Mouse (Mus musculus) hindbrain, embryonic 16.5 days (tissue): ENCODE measurements around the gene Pdzd7. TPM values are rescaled to one million over a fixed set of nuclear protein-coding genes. Genes with fewer than 3 reads are reported as not detected.
A peak's percentile ranks its signal among the peaks of the same experiment; 100 is the strongest.
"Not testable (repeated sequence)": the region's sequence is repeated elsewhere in the genome, so short reads cannot be mapped to it uniquely, and the experiment has no call there.

Experiments
- ATAC-seq: fragments of 200-750 bp; cut with Nextera tagmentation; 2 replicates; pipeline ENCODE4 v1.8.0; 2017; ENCODE audit warnings: moderate TSS enrichment, moderate library complexity
- H3K27ac ChIP-seq: fragments of 300-500 bp; sonication (generic); 2 replicates; pipeline ENCODE4 v1.5.1; 2014; ENCODE audit warnings: low read depth, mild to moderate bottlenecking, control low read depth, low read length, moderate library complexity
- H3K27me3 ChIP-seq: fragments of 300-500 bp; sonication (generic); replicated peaks from 2 replicates; pipeline ENCODE4 v1.6.1; 2014; ENCODE audit warnings: low read length; ENCODE audit not compliant: control insufficient read depth, insufficient read depth
- H3K36me3 ChIP-seq: fragments of 300-500 bp; sonication (generic); 2 replicates; pipeline ENCODE4 v1.6.1; 2014; ENCODE audit warnings: mild to moderate bottlenecking, low read length, moderate library complexity, mixed read lengths; ENCODE audit not compliant: control insufficient read depth, insufficient read depth
- H3K4me1 ChIP-seq: fragments of 300-500 bp; sonication (generic); 2 replicates; pipeline ENCODE4 v1.6.1; 2014; ENCODE audit warnings: low read depth, low read length; ENCODE audit not compliant: control insufficient read depth, insufficient read depth
- H3K4me2 ChIP-seq: fragments of 300-500 bp; sonication (generic); 2 replicates; pipeline ENCODE4 v1.6.1; 2014; ENCODE audit warnings: mild to moderate bottlenecking, low read length, control low read depth, moderate library complexity
- H3K4me3 ChIP-seq: fragments of 300-500 bp; sonication (generic); 2 replicates; pipeline ENCODE4 v1.5.1; 2014; ENCODE audit warnings: mild to moderate bottlenecking, low read length, control low read depth, moderate library complexity
- H3K9ac ChIP-seq: fragments of 300-500 bp; sonication (generic); 2 replicates; pipeline ENCODE4 v1.6.1; 2014; ENCODE audit warnings: low read depth, mild to moderate bottlenecking, control low read depth, low read length, moderate library complexity
- H3K9me3 ChIP-seq: fragments of 300-500 bp; sonication (generic); 2 replicates; pipeline ENCODE4 v1.6.1; 2014; ENCODE audit warnings: mild to moderate bottlenecking, low read length, moderate library complexity; ENCODE audit not compliant: control insufficient read depth
- WGBS: fragments of 180-500 bp; shearing (Covaris S2); extraction: QIAGEN DNeasy Blood & Tissue Kit; methylation state at CpG from one replicate; pipeline ENCODE4 v1.1.7; 2014; 5-methylcytosine and 5-hydroxymethylcytosine counted together
- polyA plus RNA-seq: library from polyadenylated mRNA; unstranded; fragments of >200 nt; fragmentation: Nextera tagmentation; extraction: Ambion mirVana; gene quantifications from 2 replicates; pipeline ENCODE4 v1.2.1, GENCODE M21; 2015

The Pdzd7 gene
- polyA plus RNA-seq, 1 experiment from 2014 or later = 3.0 TPM

GRCm38 (mm10) chr19:45038198-45038597, 7.3 kb downstream of the Pdzd7 start:
- not testable (repeated sequence) for H3K4me1 ChIP-seq, H3K27me3 ChIP-seq, H3K27ac ChIP-seq, H3K9me3 ChIP-seq, H3K4me2 ChIP-seq, ATAC-seq, H3K9ac ChIP-seq, H3K36me3 ChIP-seq, H3K4me3 ChIP-seq
- WGBS = 91% methylated on average over 7 of the region's 7 CpGs

GRCm38 (mm10) chr19:45036867-45037266, 8.7 kb downstream of the Pdzd7 start:
- Histone ChIP-seq H3K4me3 (no peak overlapping the region), H3K27ac (no peak overlapping the region), H3K9ac (no peak overlapping the region), H3K36me3 (no peaks in the 10 kb centered on the region), H3K4me1 (no peaks in the 10 kb centered on the region; the same call in 1 of the 2 replicates), H3K27me3 (no peaks in the 10 kb centered on the region), H3K4me2 (no peak overlapping the region), H3K9me3 (no peaks in the 10 kb centered on the region)
- ATAC-seq = no peak
- WGBS = 30% methylated on average over 16 of the region's 16 CpGs

GRCm38 (mm10) chr19:45032570-45033332, 12.8 kb downstream of the Pdzd7 start:
- no peak overlapping the region for H3K4me2 ChIP-seq
- 48% methylated on average over 17 of the region's 17 CpGs for WGBS
- 0 out of 2 replicates have a peak overlapping the region, but pooled peaks have one; percentile 8 for H3K9ac ChIP-seq
- no peak overlapping the region for H3K4me3 ChIP-seq
- H3K9me3 ChIP-seq = no peaks in the 10 kb centered on the region
- no peaks in the 10 kb centered on the region for H3K27me3 ChIP-seq
- no peak for ATAC-seq
- H3K27ac ChIP-seq = 0 out of 2 replicates have a peak overlapping the region, but pooled peaks have one; percentile 12
- no peaks in the 10 kb centered on the region; the same call in 1 of the 2 replicates for H3K4me1 ChIP-seq
- H3K36me3 ChIP-seq = no peaks in the 10 kb centered on the region

GRCm38 (mm10) chr19:45031780-45032179, 13.7 kb downstream of the Pdzd7 start:
- H3K4me1 ChIP-seq = no peaks in the 10 kb centered on the region; the same call in 1 of the 2 replicates
- no peak overlapping the region for H3K4me3 ChIP-seq
- no peak overlapping the region for H3K9ac ChIP-seq
- H3K27ac ChIP-seq = no peak overlapping the region
- H3K27me3 ChIP-seq = no peaks in the 10 kb centered on the region
- H3K9me3 ChIP-seq = no peaks in the 10 kb centered on the region
- H3K4me2 ChIP-seq = no peak overlapping the region
- H3K36me3 ChIP-seq = no peaks in the 10 kb centered on the region
- 13% methylated on average over 4 of the region's 4 CpGs for WGBS
- ATAC-seq = peak; percentile 40

- H3K9me3 ChIP-seq = no peaks in the 10 kb centered on the region
- peak overlapping the region; percentile 43 for H3K4me2 ChIP-seq
- H3K4me3 ChIP-seq = no peak overlapping the region
- ATAC-seq = peak; percentile 51
- no peaks in the 10 kb centered on the region; the same call in 1 of the 2 replicates for H3K4me1 ChIP-seq
- WGBS = 42% methylated on average over 20 of the region's 20 CpGs
- H3K27me3 ChIP-seq = no peaks in the 10 kb centered on the region
- no peak overlapping the region for H3K27ac ChIP-seq
- H3K9ac ChIP-seq = no peak overlapping the region
- H3K36me3 ChIP-seq = peaks cover 6% of the 10 kb centered on the region; the same call in 1 of the 2 replicates
Measured at GRCm38 (mm10) chr19:45030746-45031693, 14.5 kb downstream of the Pdzd7 start.

- WGBS = 42% methylated on average over 8 of the region's 8 CpGs
- Histone ChIP-seq H3K9me3 (no peaks in the 10 kb centered on the region), H3K36me3 (peaks cover 13% of the 10 kb centered on the region; the same call in 1 of the 2 replicates), H3K4me3 (no peak overlapping the region), H3K9ac (no peak overlapping the region), H3K27me3 (no peaks in the 10 kb centered on the region), H3K4me1 (no peaks in the 10 kb centered on the region; the same call in 1 of the 2 replicates), H3K4me2 (no peak overlapping the region), H3K27ac (no peak overlapping the region)
- ATAC-seq = no peak
Measured at GRCm38 (mm10) chr19:45030111-45030510, 15.4 kb downstream of the Pdzd7 start.

- H3K27me3 ChIP-seq = no peaks in the 10 kb centered on the region
- 57% methylated on average over 9 of the region's 9 CpGs for WGBS
Measured at GRCm38 (mm10) chr19:45029571-45029970, 15.9 kb downstream of the Pdzd7 start.

GRCm38 (mm10) chr19:45028746-45029145, 16.8 kb downstream of the Pdzd7 start:
- H3K27ac ChIP-seq = no peak overlapping the region
- H3K4me3 ChIP-seq = no peak overlapping the region
- H3K4me2 ChIP-seq = no peak overlapping the region
- 51% methylated on average over 19 of the region's 19 CpGs for WGBS
- H3K4me1 ChIP-seq = no peaks in the 10 kb centered on the region; the same call in 1 of the 2 replicates
- ATAC-seq = no peak
- H3K9ac ChIP-seq = no peak overlapping the region
- H3K27me3 ChIP-seq = no peaks in the 10 kb centered on the region
- H3K9me3 ChIP-seq = no peaks in the 10 kb centered on the region
- H3K36me3 ChIP-seq = peaks cover 18% of the 10 kb centered on the region; the same call in 1 of the 2 replicates

More at GRCm38 (mm10) chr19:45029571-45029970, 15.9 kb downstream of the Pdzd7 start:
- H3K4me1 ChIP-seq = no peaks in the 10 kb centered on the region; the same call in 1 of the 2 replicates
- no peak overlapping the region for H3K4me2 ChIP-seq
- ATAC-seq = no peak
- no peak overlapping the region for H3K9ac ChIP-seq
- no peak overlapping the region for H3K27ac ChIP-seq
- H3K9me3 ChIP-seq = no peaks in the 10 kb centered on the region
- H3K4me3 ChIP-seq = no peak overlapping the region
- H3K36me3 ChIP-seq = peaks cover 15% of the 10 kb centered on the region; the same call in 1 of the 2 replicates
